Mouse (Mus musculus): ENCODE results near the gene Map4k5. TPM values are rescaled to one million over a fixed set of nuclear protein-coding genes. Genes with fewer than 3 reads are reported as not detected.

The Map4k5 gene
- polyA plus RNA-seq, 1 experiment from 2014 or later: 36.5 TPM

DNA sequence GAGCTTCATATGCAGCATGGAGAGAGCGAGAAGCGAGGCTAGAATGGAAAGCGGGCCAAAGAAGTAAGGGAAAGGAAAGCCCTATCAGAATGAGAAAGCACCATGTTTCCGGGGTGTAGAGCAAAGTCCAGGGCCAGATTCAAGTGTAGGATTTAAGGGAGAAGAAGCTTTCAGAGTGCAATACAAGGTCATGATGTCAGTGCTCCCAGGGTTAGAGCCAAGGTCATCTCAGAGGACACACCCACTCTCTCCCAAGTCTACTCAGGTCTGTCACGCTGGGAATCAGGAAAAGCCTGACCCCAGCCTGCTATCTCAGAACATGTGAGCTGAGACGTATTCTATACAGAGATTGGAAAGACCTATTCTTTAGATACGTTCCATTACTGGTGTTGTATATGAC, 18.9 kb upstream of the Map4k5 start:
- Histone ChIP-seq H3K4me3 (replicated peaks) (no peak overlapping the region), H3K27ac (replicated peaks) (no peak overlapping the region), H3K4me2 (replicated peaks) (no peak overlapping the region), H3K9me3 (replicated peaks) (no peaks in the 10 kb centered on the region), H3K36me3 (no peaks in the 10 kb centered on the region), H3K4me1 (peaks cover 11% of the 10 kb centered on the region), H3K27me3 (no peaks in the 10 kb centered on the region), H3K9ac (no peak overlapping the region)
- 86% methylated on average over 7 of the region's 7 CpGs for WGBS
- ATAC-seq (ENCODE audit: insufficient number of reproducible peaks, low FRiP score, low TSS enrichment, low read depth): no peak

DNA sequence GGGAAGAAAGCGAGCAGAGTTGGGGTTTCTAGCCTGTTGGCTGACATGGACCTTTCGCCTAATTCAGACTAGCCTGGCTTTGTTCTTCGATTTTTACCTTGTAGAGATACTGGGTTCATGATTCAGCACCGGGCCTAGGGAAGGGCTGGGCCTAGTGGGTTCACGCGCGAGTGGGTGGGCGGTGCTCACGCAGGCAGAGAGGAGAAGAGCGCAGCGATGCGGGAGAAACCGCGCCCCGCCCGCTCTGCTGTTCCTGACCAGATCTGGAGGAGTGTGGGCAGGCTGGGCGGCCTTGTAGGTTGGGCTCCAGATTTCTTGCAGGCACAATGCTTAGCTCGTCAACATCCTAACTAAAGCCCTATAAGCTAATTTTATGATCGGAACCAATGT, 15.5 kb upstream of the Map4k5 start:
- Histone ChIP-seq H3K9me3 (replicated peaks) (no peaks in the 10 kb centered on the region), H3K36me3 (no peaks in the 10 kb centered on the region), H3K9ac (no peak overlapping the region), H3K4me2 (replicated peaks) (peak overlapping the region; percentile 59), H3K27ac (replicated peaks) (no peak overlapping the region), H3K4me1 (peaks cover 11% of the 10 kb centered on the region), H3K27me3 (no peaks in the 10 kb centered on the region), H3K4me3 (replicated peaks) (peak overlapping the region; percentile 34)
- no peak for ATAC-seq (ENCODE audit: insufficient number of reproducible peaks, low FRiP score, low TSS enrichment, low read depth)
- 33% methylated on average over 19 of the region's 19 CpGs for WGBS

DNA sequence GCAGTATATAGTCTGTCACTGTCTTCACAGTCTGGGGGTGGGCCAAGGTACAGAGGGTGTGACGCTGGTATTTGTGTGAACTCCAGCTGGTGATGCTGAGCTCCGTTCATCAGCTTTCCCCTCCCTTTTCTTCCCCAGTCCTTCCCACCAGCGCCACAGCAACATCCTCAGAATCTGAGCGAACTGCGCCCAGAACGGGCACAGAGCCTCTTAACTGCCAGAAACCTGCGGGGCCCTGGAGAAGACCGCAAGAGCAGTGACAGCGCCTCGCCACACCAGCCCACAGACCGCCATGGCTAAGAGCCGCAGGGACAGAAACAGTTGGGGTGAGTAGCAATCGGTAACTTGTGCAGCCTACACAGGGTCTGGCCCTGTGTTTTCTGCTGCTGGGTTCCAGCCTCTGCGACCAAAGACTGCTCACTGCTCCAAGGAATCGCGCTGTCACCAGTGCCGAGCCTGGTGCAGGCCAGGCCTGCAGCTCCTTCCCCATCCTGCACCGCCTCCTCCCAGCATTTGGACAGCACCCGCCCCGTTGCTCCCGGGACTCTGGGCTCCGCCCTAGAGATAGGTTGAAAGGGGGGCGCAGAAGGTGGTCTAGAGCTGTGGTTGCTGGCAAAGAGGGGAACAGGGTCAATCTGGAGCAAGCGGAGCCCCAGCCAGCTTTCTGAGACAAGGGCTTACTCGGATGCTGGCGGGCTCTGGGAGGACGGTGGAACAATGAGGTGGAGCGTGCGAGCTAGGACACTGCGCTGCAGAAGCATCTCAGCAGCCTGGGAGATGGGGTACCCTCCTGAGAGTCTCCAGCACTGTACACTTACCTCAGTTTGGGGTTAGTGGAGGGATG, 14.9 kb upstream of the Map4k5 start:
- peak; percentile 75 for ATAC-seq (ENCODE audit: insufficient number of reproducible peaks, low FRiP score, low TSS enrichment, low read depth)
- H3K27me3 ChIP-seq: no peaks in the 10 kb centered on the region
- H3K36me3 ChIP-seq: no peaks in the 10 kb centered on the region
- H3K9me3 ChIP-seq (replicated peaks): no peaks in the 10 kb centered on the region
- WGBS: 5% methylated on average over 30 of the region's 30 CpGs
- H3K4me3 ChIP-seq (replicated peaks): peak overlapping the region; percentile 34
- H3K4me2 ChIP-seq (replicated peaks): peak overlapping the region; percentile 59
- H3K4me1 ChIP-seq: peaks cover 11% of the 10 kb centered on the region
- H3K9ac ChIP-seq: no peak overlapping the region
- H3K27ac ChIP-seq (replicated peaks): 0 out of 2 replicates have a peak overlapping the region, but pooled peaks have one; percentile 3

DNA sequence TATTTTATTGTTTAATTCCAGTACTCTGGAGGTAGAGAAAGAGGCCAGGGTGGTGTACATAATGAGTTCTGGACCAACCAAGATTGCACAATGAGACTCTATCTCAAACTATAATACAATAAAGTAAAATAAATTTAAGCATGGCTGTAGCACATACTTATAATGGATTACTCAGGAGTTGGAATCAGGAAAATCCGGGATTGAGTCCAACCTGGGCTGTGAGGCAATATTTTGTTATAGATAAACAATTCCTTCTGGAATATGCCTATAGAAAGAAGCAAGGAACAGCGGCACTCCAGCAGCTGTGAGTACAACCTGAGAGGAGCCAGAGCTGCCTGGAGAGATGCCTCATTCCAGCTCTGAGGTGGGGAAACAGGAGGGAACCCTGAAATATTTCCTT, 12.0 kb upstream of the Map4k5 start:
- 61% methylated on average over 2 of the region's 2 CpGs for WGBS
- H3K27ac ChIP-seq (replicated peaks): no peak overlapping the region
- H3K27me3 ChIP-seq: no peaks in the 10 kb centered on the region
- H3K9ac ChIP-seq: no peak overlapping the region
- H3K4me3 ChIP-seq (replicated peaks): no peak overlapping the region
- no peak for ATAC-seq (ENCODE audit: insufficient number of reproducible peaks, low FRiP score, low TSS enrichment, low read depth)
- peaks cover 11% of the 10 kb centered on the region for H3K4me1 ChIP-seq
- H3K4me2 ChIP-seq (replicated peaks): no peak overlapping the region
- no peaks in the 10 kb centered on the region for H3K36me3 ChIP-seq
- no peaks in the 10 kb centered on the region for H3K9me3 ChIP-seq (replicated peaks)

DNA sequence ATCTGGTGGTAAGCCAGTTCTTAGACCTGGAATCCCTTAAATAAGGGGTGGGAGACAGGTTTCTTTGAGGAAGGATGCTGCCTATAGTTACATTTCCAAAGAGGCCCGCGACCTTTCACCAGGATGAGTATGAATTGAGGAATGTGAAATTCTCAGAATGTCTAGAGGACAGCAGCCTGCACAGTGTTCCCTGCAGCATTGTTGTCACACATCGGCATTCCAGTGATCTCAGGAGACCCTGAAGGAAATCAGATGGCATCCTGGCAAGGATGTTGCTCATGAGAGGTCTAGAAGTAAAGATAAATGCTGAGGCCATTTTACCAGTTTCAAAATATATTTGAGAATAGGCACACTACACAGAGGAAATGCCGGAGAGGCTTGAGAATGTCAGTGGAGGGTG, 5.1 kb upstream of the Map4k5 start:
- Histone ChIP-seq H3K27me3 (no peaks in the 10 kb centered on the region), H3K36me3 (no peaks in the 10 kb centered on the region)

DNA sequence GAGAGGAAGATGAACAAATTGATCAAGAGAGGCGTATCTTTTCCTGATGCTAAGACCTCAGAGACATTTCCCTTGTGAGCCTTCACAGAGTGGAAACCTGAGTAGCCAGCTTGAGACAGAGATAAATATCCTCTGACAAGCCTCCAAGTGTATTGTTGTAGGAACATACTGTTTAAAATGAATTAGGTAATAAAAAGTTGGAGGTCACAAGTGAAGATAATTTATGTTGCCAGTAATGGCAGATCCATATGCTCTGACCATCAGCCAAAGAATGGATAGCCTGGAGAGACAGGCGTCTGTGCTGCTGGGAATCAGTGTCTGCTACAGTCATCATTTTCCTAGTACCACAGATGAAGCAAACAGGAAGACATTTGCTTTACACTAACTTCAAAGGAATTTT, 2.0 kb upstream of the Map4k5 start:
- Histone ChIP-seq H3K27me3 (no peaks in the 10 kb centered on the region), H3K9ac (no peak overlapping the region), H3K4me2 (replicated peaks) (no peak overlapping the region), H3K27ac (replicated peaks) (peak overlapping the region; percentile 45; the same call in 1 of the 2 replicates), H3K9me3 (replicated peaks) (no peaks in the 10 kb centered on the region), H3K36me3 (no peaks in the 10 kb centered on the region), H3K4me1 (peaks cover 21% of the 10 kb centered on the region), H3K4me3 (replicated peaks) (no peak overlapping the region)
- WGBS: 51% methylated on average over 2 of the region's 2 CpGs
- ATAC-seq (ENCODE audit: insufficient number of reproducible peaks, low FRiP score, low TSS enrichment, low read depth): no peak

More for the DNA sequence above, 5.1 kb upstream of the Map4k5 start:
- WGBS: 72% methylated on average over 4 of the region's 4 CpGs
- H3K9me3 ChIP-seq (replicated peaks): no peaks in the 10 kb centered on the region
- no peak overlapping the region for H3K9ac ChIP-seq
- no peak overlapping the region for H3K27ac ChIP-seq (replicated peaks)
- ATAC-seq (ENCODE audit: insufficient number of reproducible peaks, low FRiP score, low TSS enrichment, low read depth): no peak
- H3K4me3 ChIP-seq (replicated peaks): no peak overlapping the region
- H3K4me2 ChIP-seq (replicated peaks): no peak overlapping the region
- 0 out of 2 replicates have a peak, but pooled peaks cover 4% of the 10 kb centered on the region for H3K4me1 ChIP-seq

DNA sequence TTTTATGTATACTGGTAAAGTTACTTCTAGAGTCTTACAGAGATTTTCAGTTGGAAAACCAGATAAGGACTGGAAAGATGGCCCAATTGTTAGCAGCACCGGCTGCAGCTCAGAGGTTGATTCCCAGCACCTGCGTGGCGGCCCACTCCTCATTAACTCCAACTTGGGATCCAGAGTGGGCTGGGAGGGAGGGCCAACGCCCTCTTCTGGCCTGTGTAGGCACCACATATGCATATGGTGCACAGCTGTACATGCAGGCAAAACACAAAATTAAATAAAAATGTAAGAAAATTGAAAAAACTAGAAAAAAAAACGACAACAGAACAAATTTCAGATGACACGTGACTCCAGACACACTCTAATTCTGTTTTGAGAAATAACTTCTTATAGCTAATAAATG, 927 bp upstream of the Map4k5 start:
- Histone ChIP-seq H3K4me1 (peaks cover 28% of the 10 kb centered on the region), H3K9ac (no peak overlapping the region), H3K27me3 (no peaks in the 10 kb centered on the region), H3K4me3 (replicated peaks) (no peak overlapping the region), H3K27ac (replicated peaks) (0 out of 2 replicates have a peak overlapping the region, but pooled peaks have one; percentile 55), H3K9me3 (replicated peaks) (no peaks in the 10 kb centered on the region), H3K36me3 (no peaks in the 10 kb centered on the region), H3K4me2 (replicated peaks) (no peak overlapping the region)
- 53% methylated on average over 6 of the region's 6 CpGs for WGBS
- ATAC-seq (ENCODE audit: insufficient number of reproducible peaks, low FRiP score, low TSS enrichment, low read depth): no peak

DNA sequence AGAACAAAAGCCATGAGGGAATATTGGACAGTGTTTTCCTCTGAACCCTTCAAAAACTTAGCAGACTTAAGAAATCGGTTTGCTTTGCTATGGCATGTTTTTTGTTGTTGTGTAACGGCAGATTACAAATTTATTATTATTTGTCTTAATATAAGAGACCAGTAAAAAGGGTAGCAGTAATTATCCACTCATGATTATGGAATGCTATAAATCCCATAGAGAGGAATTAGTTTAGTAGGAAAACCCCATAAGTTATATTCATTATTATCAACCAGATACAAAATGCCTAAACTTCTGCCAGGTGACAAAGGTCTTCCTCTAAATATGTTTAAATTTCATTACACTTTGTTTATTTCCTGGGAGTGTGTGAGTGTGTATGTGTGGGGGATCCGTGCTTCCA, 1.3 kb downstream of the Map4k5 start:
- Histone ChIP-seq H3K4me1 (peaks cover 33% of the 10 kb centered on the region), H3K36me3 (no peaks in the 10 kb centered on the region), H3K27me3 (no peaks in the 10 kb centered on the region), H3K9ac (peak overlapping the region; percentile 93), H3K9me3 (replicated peaks) (no peaks in the 10 kb centered on the region), H3K27ac (replicated peaks) (peak overlapping the region; percentile 95), H3K4me3 (replicated peaks) (peak overlapping the region; percentile 87), H3K4me2 (replicated peaks) (peak overlapping the region; percentile 72)
- 23% methylated on average over 3 of the region's 3 CpGs for WGBS
- ATAC-seq (ENCODE audit: insufficient number of reproducible peaks, low FRiP score, low TSS enrichment, low read depth): no peak

DNA sequence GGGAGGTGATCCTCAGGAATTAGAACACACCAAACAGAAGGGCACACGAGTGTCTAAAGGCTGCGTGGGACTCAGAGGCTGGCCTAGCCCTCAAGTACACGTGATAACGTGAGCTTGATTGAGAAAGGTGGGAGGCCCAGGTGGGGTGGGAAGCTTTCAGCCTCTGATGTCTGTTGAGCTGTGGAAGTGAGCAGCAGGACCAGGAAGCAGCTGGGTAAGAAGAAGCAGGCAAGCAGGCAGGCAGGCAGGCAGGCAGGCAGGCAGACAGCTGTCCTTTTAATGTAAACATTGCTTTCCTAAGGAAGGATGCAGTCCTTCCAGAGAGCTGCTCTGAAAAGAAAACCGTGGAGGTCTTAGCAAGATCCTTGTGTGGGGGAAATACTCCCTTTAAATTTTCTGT, 2.5 kb downstream of the Map4k5 start:
- H3K27ac ChIP-seq (replicated peaks): peak overlapping the region; percentile 44; the same call in 1 of the 2 replicates
- H3K4me1 ChIP-seq: peaks cover 33% of the 10 kb centered on the region

DNA sequence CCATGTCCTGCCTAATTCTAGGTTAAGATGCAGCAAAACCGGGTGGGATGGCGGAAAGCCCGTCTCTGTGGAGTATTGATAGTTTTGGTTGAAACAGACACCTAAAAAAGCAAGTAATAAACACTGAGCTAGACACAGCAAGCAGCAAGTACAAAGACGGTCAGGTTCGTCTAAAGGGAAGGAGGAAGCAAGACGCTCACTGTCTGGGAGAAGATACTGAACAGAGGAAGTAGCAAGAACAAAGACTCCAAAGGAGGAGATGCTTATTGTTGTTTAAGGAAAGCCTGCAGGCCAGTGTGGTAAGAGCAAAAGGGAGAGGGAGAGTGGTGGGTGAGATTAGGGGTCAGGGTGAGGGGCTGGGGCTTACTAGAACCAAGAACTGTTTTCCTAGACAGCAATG, 2.9 kb downstream of the Map4k5 start:
- Histone ChIP-seq H3K27me3 (no peaks in the 10 kb centered on the region), H3K27ac (replicated peaks) (0 out of 2 replicates have a peak overlapping the region, but pooled peaks have one; percentile 44), H3K9me3 (replicated peaks) (no peaks in the 10 kb centered on the region), H3K4me3 (replicated peaks) (peak overlapping the region; percentile 87; the same call in 1 of the 2 replicates), H3K9ac (no peak overlapping the region), H3K4me2 (replicated peaks) (peak overlapping the region; percentile 72), H3K36me3 (no peaks in the 10 kb centered on the region), H3K4me1 (peaks cover 33% of the 10 kb centered on the region)
- WGBS: 40% methylated on average over 6 of the region's 6 CpGs
- no peak for ATAC-seq (ENCODE audit: insufficient number of reproducible peaks, low FRiP score, low TSS enrichment, low read depth)

More for the DNA sequence above, 2.5 kb downstream of the Map4k5 start:
- ATAC-seq (ENCODE audit: insufficient number of reproducible peaks, low FRiP score, low TSS enrichment, low read depth): no peak
- Histone ChIP-seq H3K9ac (no peak overlapping the region), H3K4me2 (replicated peaks) (peak overlapping the region; percentile 72), H3K36me3 (no peaks in the 10 kb centered on the region), H3K4me3 (replicated peaks) (peak overlapping the region; percentile 87), H3K27me3 (no peaks in the 10 kb centered on the region), H3K9me3 (replicated peaks) (no peaks in the 10 kb centered on the region)
- WGBS: 21% methylated on average over 5 of the region's 5 CpGs

DNA sequence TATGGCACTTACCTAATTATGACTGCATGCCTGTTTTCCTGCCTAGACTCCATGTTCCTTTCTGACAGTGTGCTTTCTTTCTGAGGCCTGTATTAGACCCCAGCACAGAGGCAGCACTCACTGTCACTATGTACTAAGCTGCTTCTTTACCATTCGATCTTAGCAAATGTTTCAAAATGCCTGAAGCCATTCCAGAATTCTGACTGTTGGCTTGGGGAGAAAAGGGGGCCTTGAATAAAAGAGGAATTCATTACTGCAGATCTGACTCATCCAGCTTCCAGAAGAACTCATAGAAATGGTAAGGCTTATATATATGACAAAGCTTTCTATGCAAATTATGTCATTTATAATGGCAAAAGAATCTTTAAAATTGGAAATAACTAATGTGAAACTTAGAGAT, 4.7 kb downstream of the Map4k5 start:
- no peak overlapping the region for H3K27ac ChIP-seq (replicated peaks)
- H3K4me2 ChIP-seq (replicated peaks): no peak overlapping the region
- peaks cover 34% of the 10 kb centered on the region for H3K4me1 ChIP-seq
- H3K9me3 ChIP-seq (replicated peaks): no peaks in the 10 kb centered on the region
- 21% methylated on average over 1 of the region's 1 CpGs for WGBS
- H3K27me3 ChIP-seq: no peaks in the 10 kb centered on the region
- H3K36me3 ChIP-seq: no peaks in the 10 kb centered on the region
- H3K9ac ChIP-seq: no peak overlapping the region
- H3K4me3 ChIP-seq (replicated peaks): no peak overlapping the region
- ATAC-seq (ENCODE audit: insufficient number of reproducible peaks, low FRiP score, low TSS enrichment, low read depth): no peak

DNA sequence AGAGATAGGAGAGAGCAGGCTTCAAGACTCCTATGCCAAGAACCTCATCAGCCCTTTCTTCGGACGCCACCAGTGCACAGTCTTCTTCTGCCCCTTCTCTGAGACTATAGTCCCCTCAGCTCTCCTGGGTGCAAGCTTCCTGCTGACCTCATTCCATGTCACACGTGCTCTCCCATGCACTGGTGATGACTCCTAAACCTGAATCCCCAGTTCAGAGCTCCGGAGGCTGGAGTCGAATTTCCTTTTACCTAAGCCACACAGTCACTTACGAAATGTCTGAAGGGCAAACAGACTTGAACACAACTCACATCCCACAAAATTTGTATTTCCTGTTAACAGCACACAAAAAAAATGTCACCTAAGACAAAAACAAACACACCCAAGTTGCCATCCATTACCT, 5.2 kb downstream of the Map4k5 start:
- WGBS: 64% methylated on average over 6 of the region's 6 CpGs
- Histone ChIP-seq H3K9me3 (replicated peaks) (no peaks in the 10 kb centered on the region), H3K9ac (no peak overlapping the region), H3K27ac (replicated peaks) (no peak overlapping the region), H3K27me3 (no peaks in the 10 kb centered on the region), H3K4me3 (replicated peaks) (no peak overlapping the region), H3K36me3 (no peaks in the 10 kb centered on the region), H3K4me1 (peaks cover 31% of the 10 kb centered on the region), H3K4me2 (replicated peaks) (no peak overlapping the region)
- no peak for ATAC-seq (ENCODE audit: insufficient number of reproducible peaks, low FRiP score, low TSS enrichment, low read depth)
